Mouse (Mus musculus) kidney, postnatal 0 days (tissue): ENCODE data around the gene Slc4a10. TPM values are rescaled to one million over a fixed set of nuclear protein-coding genes. Genes with fewer than 3 reads are reported as not detected.

ENCODE experiments used
- ATAC-seq: fragments of 200-750 bp; cut with Nextera tagmentation; replicated peaks from 2 replicates; pipeline ENCODE4 v1.8.0; 2017; ENCODE audit warnings: low read depth, moderate number of reproducible peaks, moderate TSS enrichment, moderate library complexity; ENCODE audit not compliant: low FRiP score
- DNase-seq: peaks from one replicate; pipeline ENCODE4 v3.0.0-alpha.2; 2016; ENCODE audit warnings: low spot score
- H3K27ac ChIP-seq: fragments of 300-500 bp; sonication (generic); 2 replicates; pipeline ENCODE4 v1.5.1; 2014; ENCODE audit warnings: mild to moderate bottlenecking
- H3K27me3 ChIP-seq: fragments of 300-500 bp; sonication (generic); 2 replicates; pipeline ENCODE4 v1.6.1; 2014; ENCODE audit warnings: low read length, mixed read lengths; ENCODE audit not compliant: insufficient read depth
- H3K36me3 ChIP-seq: fragments of 300-500 bp; sonication (generic); 2 replicates; pipeline ENCODE4 v1.6.1; 2014; ENCODE audit warnings: low read length, mixed read lengths; ENCODE audit not compliant: insufficient read depth
- H3K4me1 ChIP-seq: fragments of 300-500 bp; sonication (generic); replicated peaks from 2 replicates; pipeline ENCODE4 v1.6.1; 2014; ENCODE audit warnings: antibody characterized with exemption, low read length, mixed read lengths; ENCODE audit not compliant: insufficient read depth
- H3K4me2 ChIP-seq: fragments of 300-500 bp; sonication (generic); 2 replicates; pipeline ENCODE4 v1.6.1; 2014; ENCODE audit warnings: mild to moderate bottlenecking, low read length, moderate library complexity, mixed read lengths
- H3K4me3 ChIP-seq: fragments of 300-500 bp; sonication (generic); replicated peaks from 2 replicates; pipeline ENCODE4 v1.5.1; 2014; ENCODE audit warnings: low read depth, low read length
- H3K9ac ChIP-seq: fragments of 300-500 bp; sonication (generic); 2 replicates; pipeline ENCODE4 v1.6.1; 2014; ENCODE audit warnings: low read depth, low read length
- H3K9me3 ChIP-seq: fragments of 300-500 bp; sonication (generic); replicated peaks from 2 replicates; pipeline ENCODE4 v1.6.1; 2016; ENCODE audit warnings: low read length, inconsistent platforms, mixed read lengths
- CTCF ChIP-seq: IDR thresholded peaks from 2 replicates; pipeline ENCODE4 v1.5.1; 2016; ENCODE audit warnings: antibody characterized with exemption, low read depth, mild to moderate bottlenecking, moderate library complexity
- WGBS: fragments of 180-500 bp; shearing (Covaris S2); extraction: QIAGEN DNeasy Blood & Tissue Kit; methylation state at CpG from one replicate; pipeline ENCODE4 v1.1.7; 2014; 5-methylcytosine and 5-hydroxymethylcytosine counted together
- polyA plus RNA-seq: library from polyadenylated mRNA; unstranded; fragments of >200 nt; fragmentation: Nextera tagmentation; extraction: Ambion mirVana; gene quantifications from 2 replicates; pipeline ENCODE4 v1.2.1, GENCODE M21; 2015

Slc4a10 gene
- polyA plus RNA-seq, 1 experiment from 2014 or later = 0.38 TPM

- Histone ChIP-seq H3K4me2 (no peak overlapping the region), H3K4me1 (no peaks in the 10 kb centered on the region), H3K9ac (no peak overlapping the region), H3K9me3 (no peaks in the 10 kb centered on the region), H3K4me3 (no peak overlapping the region), H3K27me3 (no peaks in the 10 kb centered on the region), H3K27ac (no peak overlapping the region), H3K36me3 (no peaks in the 10 kb centered on the region)
- ATAC-seq (no peak), DNase-seq (no peak)
- no peak for TF ChIP-seq CTCF
- WGBS = 94% methylated on average over 9 of the region's 9 CpGs
These were observed 301.5 kb downstream of the Slc4a10 start for GRCm38 (mm10) chr2:62347762-62348161.

GRCm38 (mm10) chr2:62352035-62352434, 305.8 kb downstream of the Slc4a10 start:
- Histone ChIP-seq H3K27ac (no peak overlapping the region), H3K4me2 (no peak overlapping the region), H3K9me3 (no peaks in the 10 kb centered on the region), H3K9ac (no peak overlapping the region), H3K27me3 (no peaks in the 10 kb centered on the region), H3K36me3 (no peaks in the 10 kb centered on the region), H3K4me3 (no peak overlapping the region), H3K4me1 (no peaks in the 10 kb centered on the region)
- DNase-seq (no peak), ATAC-seq (no peak)
- WGBS = 80% methylated on average over 3 of the region's 3 CpGs
- no peak for TF ChIP-seq CTCF

- TF ChIP-seq CTCF = no peak
These were observed 309.5 kb downstream of the Slc4a10 start for GRCm38 (mm10) chr2:62355766-62356165.

GRCm38 (mm10) chr2:62356606-62357005, 310.3 kb downstream of the Slc4a10 start:
- H3K27me3 ChIP-seq = no peaks in the 10 kb centered on the region
- TF ChIP-seq CTCF = no peak
- H3K4me2 ChIP-seq = no peak overlapping the region
- DNase-seq (no peak), ATAC-seq (no peak)
- no peaks in the 10 kb centered on the region for H3K4me1 ChIP-seq
- H3K4me3 ChIP-seq = no peak overlapping the region
- 79% methylated on average over 14 of the region's 14 CpGs for WGBS
- no peaks in the 10 kb centered on the region for H3K36me3 ChIP-seq
- no peak overlapping the region for H3K27ac ChIP-seq
- no peak overlapping the region for H3K9ac ChIP-seq
- H3K9me3 ChIP-seq = no peaks in the 10 kb centered on the region

More at GRCm38 (mm10) chr2:62355766-62356165, 309.5 kb downstream of the Slc4a10 start:
- Histone ChIP-seq H3K4me3 (no peak overlapping the region), H3K27ac (no peak overlapping the region), H3K9ac (no peak overlapping the region), H3K27me3 (no peaks in the 10 kb centered on the region), H3K4me1 (no peaks in the 10 kb centered on the region), H3K9me3 (no peaks in the 10 kb centered on the region), H3K36me3 (no peaks in the 10 kb centered on the region), H3K4me2 (no peak overlapping the region)
- DNase-seq (no peak), ATAC-seq (no peak)
- 79% methylated on average over 6 of the region's 6 CpGs for WGBS

GRCm38 (mm10) chr2:62357259-62357658, 311.0 kb downstream of the Slc4a10 start:
- H3K4me3 ChIP-seq = no peak overlapping the region
- H3K9me3 ChIP-seq = no peaks in the 10 kb centered on the region
- no peak overlapping the region for H3K9ac ChIP-seq
- H3K4me2 ChIP-seq = no peak overlapping the region
- TF ChIP-seq CTCF = no peak
- H3K27ac ChIP-seq = no peak overlapping the region
- no peaks in the 10 kb centered on the region for H3K36me3 ChIP-seq
- ATAC-seq = no peak
- no peak for DNase-seq
- no peaks in the 10 kb centered on the region for H3K4me1 ChIP-seq
- 82% methylated on average over 7 of the region's 7 CpGs for WGBS
- H3K27me3 ChIP-seq = no peaks in the 10 kb centered on the region

GRCm38 (mm10) chr2:62360872-62361271, 314.6 kb downstream of the Slc4a10 start:
- 0 out of 2 replicates have a peak, but pooled peaks cover 3% of the 10 kb centered on the region for H3K36me3 ChIP-seq
- no peaks in the 10 kb centered on the region for H3K27me3 ChIP-seq
- H3K9ac ChIP-seq = no peak overlapping the region
- H3K4me2 ChIP-seq = no peak overlapping the region
- no peak overlapping the region for H3K4me3 ChIP-seq
- 90% methylated on average over 6 of the region's 6 CpGs for WGBS
- H3K27ac ChIP-seq = no peak overlapping the region
- no peaks in the 10 kb centered on the region for H3K4me1 ChIP-seq
- H3K9me3 ChIP-seq = no peaks in the 10 kb centered on the region
- ATAC-seq (no peak), DNase-seq (no peak)
- no peak for TF ChIP-seq CTCF

GRCm38 (mm10) chr2:62361514-62361913, 315.3 kb downstream of the Slc4a10 start:
- WGBS = 89% methylated on average over 3 of the region's 3 CpGs
- no peak overlapping the region for H3K4me3 ChIP-seq
- no peak overlapping the region for H3K4me2 ChIP-seq
- ATAC-seq = no peak
- no peaks in the 10 kb centered on the region for H3K27me3 ChIP-seq
- DNase-seq = no peak
- no peaks in the 10 kb centered on the region for H3K9me3 ChIP-seq
- no peaks in the 10 kb centered on the region for H3K4me1 ChIP-seq
- no peak overlapping the region for H3K27ac ChIP-seq
- no peak overlapping the region for H3K9ac ChIP-seq
- 0 out of 2 replicates have a peak, but pooled peaks cover 3% of the 10 kb centered on the region for H3K36me3 ChIP-seq
- TF ChIP-seq CTCF = no peak
